ENCODE assay signal across 8 mouse cellular contexts in the genomic region with DNA sequence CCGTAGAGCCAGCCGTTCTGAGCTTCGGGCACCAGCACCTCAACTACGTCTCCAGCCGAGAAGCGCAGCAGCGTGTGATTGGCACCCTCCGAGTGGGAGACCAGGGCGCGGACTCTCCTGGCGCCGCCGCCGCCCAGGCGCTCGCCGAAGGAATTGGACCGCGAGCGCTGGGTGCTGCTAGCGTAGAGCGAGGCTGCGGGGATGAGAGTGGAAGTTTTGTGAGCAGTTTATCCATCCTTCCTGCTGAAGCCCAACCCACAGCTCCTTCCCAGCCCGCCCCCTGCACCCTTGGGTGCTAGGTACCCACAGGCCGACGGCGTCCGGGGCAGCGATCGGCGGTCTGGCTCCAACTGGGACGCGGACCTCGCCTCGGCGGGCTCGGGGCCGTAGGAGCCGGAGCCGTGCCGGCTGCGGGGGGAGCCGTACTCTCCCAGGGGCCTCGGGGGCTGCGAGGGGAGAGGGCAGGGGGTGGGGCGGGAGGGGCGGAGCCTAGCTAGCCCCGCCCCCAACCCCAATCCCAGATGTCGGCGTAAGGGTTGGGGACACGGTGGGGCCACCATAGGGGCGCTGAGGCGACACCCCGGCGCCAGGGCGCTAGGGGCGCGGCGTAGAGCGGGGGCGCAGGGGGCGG. TPM values are rescaled to one million over a fixed set of nuclear protein-coding genes. Genes with fewer than 3 reads are reported as not detected.
DNase-seq lines count a peak whose midpoint lies in the region; ATAC-seq and TF ChIP-seq lines count a peak whose summit lies in the region.

No protein-coding gene starts in this region.

- TF ChIP-seq CTCF in kidney, adult 2 months (conservative IDR thresholded peaks at IDR 0.05; ENCODE audit: insufficient read depth, insufficient read length, low read depth, low read length) = no peak

- H3K4me3 ChIP-seq in kidney, adult 2 months (ENCODE audit: insufficient read depth, low read depth, low read length) = peak overlapping the region; percentile 42
- H3K4me3 ChIP-seq in forebrain, embryonic 12.5 days (replicated peaks) = peak overlapping the region; percentile 67
- peak overlapping the region; percentile 49 for H3K4me3 ChIP-seq in intestine, embryonic 14.5 days (ENCODE audit: low read depth, low read length)
- H3K4me3 ChIP-seq in lung, embryonic 16.5 days (ENCODE audit: low read length) = peak overlapping the region; percentile 64

- 14% methylated on average over 60 of the region's 62 CpGs for WGBS in kidney, adult 2 months
- under 1% methylated on average over 59 of the region's 62 CpGs for WGBS in forebrain, embryonic 12.5 days
- 1% methylated on average over 54 of the region's 62 CpGs for WGBS in intestine, embryonic 14.5 days
- WGBS in lung, embryonic 16.5 days = under 1% methylated on average over 52 of the region's 62 CpGs

- peak overlapping the region; percentile 81 for H3K27ac ChIP-seq in kidney, adult 2 months (ENCODE audit: insufficient read depth, low read depth, low read length)
- no peak overlapping the region for H3K27ac ChIP-seq in forebrain, embryonic 12.5 days
- H3K27ac ChIP-seq in intestine, embryonic 14.5 days (ENCODE audit: low read depth) = no peak overlapping the region
- H3K27ac ChIP-seq in lung, embryonic 16.5 days (ENCODE audit: low read length) = no peak overlapping the region

- DNase-seq in kidney, adult 2 months = peak; percentile 55
- no peak for DNase-seq in kidney, adult 11 months
- DNase-seq in ZHBTc4 (ENCODE audit: low read depth, low spot score) = peak; percentile 64
- DNase-seq in intestine, embryonic 14.5 days (ENCODE audit: low spot score) = peak; percentile 80
- DNase-seq in right cerebral cortex, postnatal 25 days = peak; percentile 62
- DNase-seq in spleen, postnatal 14 days (ENCODE audit: low spot score in 2 of 2) = no peak

- no peaks in the 10 kb centered on the region for H3K27me3 ChIP-seq in kidney, adult 2 months (replicated peaks; ENCODE audit: control insufficient read depth, insufficient read depth, low read length)
- H3K27me3 ChIP-seq in forebrain, embryonic 12.5 days = peaks cover 67% of the 10 kb centered on the region
- H3K27me3 ChIP-seq in intestine, embryonic 14.5 days (replicated peaks; ENCODE audit: control insufficient read depth, insufficient read depth, low read length) = peaks cover 35% of the 10 kb centered on the region
- H3K27me3 ChIP-seq in lung, embryonic 16.5 days (ENCODE audit: control insufficient read depth, insufficient read depth, low read depth, low read length) = peaks cover 38% of the 10 kb centered on the region

- H3K4me2 ChIP-seq in forebrain, embryonic 12.5 days = peak overlapping the region; percentile 100
- peak overlapping the region; percentile 99 for H3K4me2 ChIP-seq in intestine, embryonic 14.5 days (ENCODE audit: low read length)
- peak overlapping the region; percentile 99 for H3K4me2 ChIP-seq in lung, embryonic 16.5 days (ENCODE audit: low read depth, low read length)

- H3K36me3 ChIP-seq in kidney, adult 2 months (ENCODE audit: control insufficient read depth, insufficient read depth, low read length) = no peaks in the 10 kb centered on the region
- no peaks in the 10 kb centered on the region for H3K36me3 ChIP-seq in forebrain, embryonic 12.5 days (replicated peaks)
- H3K36me3 ChIP-seq in intestine, embryonic 14.5 days (ENCODE audit: control insufficient read depth, insufficient read depth, low read length) = no peaks in the 10 kb centered on the region
- H3K36me3 ChIP-seq in lung, embryonic 16.5 days (ENCODE audit: control insufficient read depth, insufficient read depth, low read length) = no peaks in the 10 kb centered on the region

- TF ChIP-seq POLR2A in kidney, adult 2 months (IDR thresholded peaks at IDR 0.05; ENCODE audit: low read depth, low read length) = peak; percentile 56

- ATAC-seq in forebrain, embryonic 12.5 days (ENCODE audit: low FRiP score) = peak; percentile 72
- ATAC-seq in intestine, embryonic 14.5 days (replicated peaks; ENCODE audit: low FRiP score, low TSS enrichment, low read depth) = peak; percentile 70
- ATAC-seq in lung, embryonic 16.5 days (ENCODE audit: low read depth) = peak; percentile 73

- peaks cover 14% of the 10 kb centered on the region; the same call in 1 of the 2 replicates for H3K4me1 ChIP-seq in kidney, adult 2 months (ENCODE audit: control insufficient read depth, insufficient read depth, low read length)
- peaks cover 13% of the 10 kb centered on the region for H3K4me1 ChIP-seq in forebrain, embryonic 12.5 days
- 0 out of 2 replicates have a peak, but pooled peaks cover 5% of the 10 kb centered on the region for H3K4me1 ChIP-seq in intestine, embryonic 14.5 days (replicated peaks; ENCODE audit: control insufficient read depth, insufficient read depth, low read length)
- peaks cover 17% of the 10 kb centered on the region for H3K4me1 ChIP-seq in lung, embryonic 16.5 days (replicated peaks; ENCODE audit: control insufficient read depth, insufficient read depth, low read length)

- no peaks in the 10 kb centered on the region for H3K9me3 ChIP-seq in forebrain, embryonic 12.5 days
- H3K9me3 ChIP-seq in intestine, embryonic 14.5 days (ENCODE audit: control insufficient read depth, low read length) = no peaks in the 10 kb centered on the region
- H3K9me3 ChIP-seq in lung, embryonic 16.5 days (ENCODE audit: control insufficient read depth, low read length) = no peaks in the 10 kb centered on the region

- H3K9ac ChIP-seq in forebrain, embryonic 12.5 days = peak overlapping the region; percentile 72
- H3K9ac ChIP-seq in intestine, embryonic 14.5 days (ENCODE audit: low read length) = peak overlapping the region; percentile 50
- peak overlapping the region; percentile 69 for H3K9ac ChIP-seq in lung, embryonic 16.5 days (ENCODE audit: low read length)

RNA-seq across cellular contexts. Expression of gene Slc16a8, which starts 6.6 kb away (rescaled TPM):
- 0.23 and 0.49 TPM in 2 replicates for polyA plus RNA-seq in kidney, adult 2 months (2012; rRNA removed)
- 0.32 and 0.33 TPM in 2 replicates for polyA plus RNA-seq in forebrain, embryonic 12.5 days (2016; fragmentation: Nextera tagmentation; extraction: Ambion mirVana)
- polyA plus RNA-seq in intestine, embryonic 14.5 days (2014; fragmentation: Nextera tagmentation; extraction: Ambion mirVana) = 0.13 and 0.19 TPM in 2 replicates
- 0.13 and 0.19 TPM in 2 replicates for polyA plus RNA-seq in lung, embryonic 16.5 days (2015; fragmentation: Nextera tagmentation; extraction: Ambion mirVana)

RNA-seq across cellular contexts. Expression of gene Baiap2l2, which starts 24.1 kb away (rescaled TPM):
- polyA plus RNA-seq in kidney, adult 2 months (2012; rRNA removed) = 113 and 170 TPM in 2 replicates
- 0.96 and 1.4 TPM in 2 replicates for polyA plus RNA-seq in forebrain, embryonic 12.5 days (2016; fragmentation: Nextera tagmentation; extraction: Ambion mirVana)
- 4.8 and 9.4 TPM in 2 replicates for polyA plus RNA-seq in intestine, embryonic 14.5 days (2014; fragmentation: Nextera tagmentation; extraction: Ambion mirVana)
- 4.1 and 6.2 TPM in 2 replicates for polyA plus RNA-seq in lung, embryonic 16.5 days (2015; fragmentation: Nextera tagmentation; extraction: Ambion mirVana)

RNA-seq across cellular contexts. Expression of gene Gm49486, which starts 32.0 kb away (rescaled TPM):
- polyA plus RNA-seq in kidney, adult 2 months (2012; rRNA removed) = 0.04 and 0.11 TPM in 2 replicates
- polyA plus RNA-seq in forebrain, embryonic 12.5 days (2016; fragmentation: Nextera tagmentation; extraction: Ambion mirVana) = 0.49 and 0.72 TPM in 2 replicates
- polyA plus RNA-seq in intestine, embryonic 14.5 days (2014; fragmentation: Nextera tagmentation; extraction: Ambion mirVana) = 0.30 and 0.58 TPM in 2 replicates
- polyA plus RNA-seq in lung, embryonic 16.5 days (2015; fragmentation: Nextera tagmentation; extraction: Ambion mirVana) = 0.28 and 0.67 TPM in 2 replicates

RNA-seq across cellular contexts. Expression of gene Pick1, which starts 32.2 kb away (rescaled TPM):
- polyA plus RNA-seq in kidney, adult 2 months (2012; rRNA removed) = 29.8 and 31.4 TPM in 2 replicates
- polyA plus RNA-seq in forebrain, embryonic 12.5 days (2016; fragmentation: Nextera tagmentation; extraction: Ambion mirVana) = 64.5 and 67.5 TPM in 2 replicates
- polyA plus RNA-seq in intestine, embryonic 14.5 days (2014; fragmentation: Nextera tagmentation; extraction: Ambion mirVana) = 28.3 and 30.1 TPM in 2 replicates
- polyA plus RNA-seq in lung, embryonic 16.5 days (2015; fragmentation: Nextera tagmentation; extraction: Ambion mirVana) = 41.2 and 48.4 TPM in 2 replicates

Comparison
In these comparisons a context has a peak if more than half of its experiments do, and no peak if none do; other contexts are left out.
1. DNase-seq: peak in kidney, adult 2 months (single experiment), ZHBTc4 (single experiment), intestine, embryonic 14.5 days (single experiment) and right cerebral cortex, postnatal 25 days (single experiment); none in kidney, adult 11 months (single experiment) and spleen, postnatal 14 days (0 of 2).
2. RNA of gene Baiap2l2, which starts 24.1 kb away (polyA plus RNA-seq): 113 to 170 TPM in kidney, adult 2 months; 4.8 to 9.4 TPM in intestine, embryonic 14.5 days, 4.1 to 6.2 TPM in lung, embryonic 16.5 days and 0.96 to 1.4 TPM in forebrain, embryonic 12.5 days; every median in the first group is over 10 times any median in the second.
3. Peak in every context shown above with its lines, with median percentiles within 50 percentile points of each other: H3K4me3 ChIP-seq, ATAC-seq, H3K4me2 ChIP-seq and H3K9ac ChIP-seq.